Mouse (Mus musculus) brain, adult 10 weeks (tissue): ENCODE data around the gene Rnf6. TPM values are rescaled to one million over a fixed set of nuclear protein-coding genes. Genes with fewer than 3 reads are reported as not detected.

ENCODE experiments used
- polyA plus RNA-seq: library from polyadenylated mRNA; stranded (reverse); fragments of 350-450 nt; fragmentation: Illumina TruSeq; extraction: RNeasy Lipid Tissue Mini Kit (QIAGEN cat#74804); gene quantifications from one replicate; pipeline ENCODE4 v1.2.3, GENCODE M21; 2015; ENCODE audit warnings: low read depth, low replicate concordance

Gene Rnf6
- polyA plus RNA-seq, result 53.9 TPM

DNA sequence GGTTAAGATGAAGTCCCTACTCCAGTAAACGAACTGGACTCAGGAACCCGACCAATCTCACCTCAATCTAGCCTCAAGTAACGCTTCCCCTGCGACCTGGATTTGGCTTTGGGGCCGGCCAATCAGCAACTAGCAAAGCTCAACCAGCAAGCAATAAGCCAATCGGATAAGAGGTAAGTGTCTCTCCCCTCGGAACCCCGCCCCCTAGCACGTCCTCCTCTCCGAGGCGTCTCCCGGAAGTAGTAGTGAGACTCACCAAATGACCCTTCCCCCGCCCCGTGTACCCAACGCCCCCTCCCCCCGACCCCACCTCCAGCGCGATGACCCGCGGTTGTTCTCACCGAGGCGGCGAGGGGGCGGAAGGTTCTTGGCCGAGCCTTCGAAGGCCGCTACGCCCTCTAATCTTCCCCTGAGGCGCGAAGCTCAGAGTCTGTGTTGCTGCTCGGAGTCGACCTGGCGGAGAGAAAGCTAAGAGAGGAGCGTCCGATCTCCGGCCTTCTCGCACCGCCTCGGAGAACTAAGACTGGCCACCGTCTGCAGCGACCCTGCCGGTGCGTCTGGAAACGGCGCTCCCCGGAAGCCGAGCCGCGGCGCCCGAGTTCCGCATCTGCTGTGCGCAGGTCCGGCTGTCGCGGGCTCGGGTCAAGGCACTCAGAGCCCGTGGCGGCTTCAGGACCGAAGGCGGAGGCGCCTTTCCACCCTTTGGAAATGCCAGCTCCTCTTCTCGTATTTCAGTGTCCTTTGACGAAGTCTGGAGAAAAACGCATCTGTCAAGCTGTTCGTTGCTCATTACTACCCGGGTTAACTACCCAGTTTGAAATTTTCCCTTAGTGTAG lies at the start of gene Rnf6:
Rnf6 (minus strand) TSS at position 677 of the 836 bp plus-strand sequence.

DNA sequence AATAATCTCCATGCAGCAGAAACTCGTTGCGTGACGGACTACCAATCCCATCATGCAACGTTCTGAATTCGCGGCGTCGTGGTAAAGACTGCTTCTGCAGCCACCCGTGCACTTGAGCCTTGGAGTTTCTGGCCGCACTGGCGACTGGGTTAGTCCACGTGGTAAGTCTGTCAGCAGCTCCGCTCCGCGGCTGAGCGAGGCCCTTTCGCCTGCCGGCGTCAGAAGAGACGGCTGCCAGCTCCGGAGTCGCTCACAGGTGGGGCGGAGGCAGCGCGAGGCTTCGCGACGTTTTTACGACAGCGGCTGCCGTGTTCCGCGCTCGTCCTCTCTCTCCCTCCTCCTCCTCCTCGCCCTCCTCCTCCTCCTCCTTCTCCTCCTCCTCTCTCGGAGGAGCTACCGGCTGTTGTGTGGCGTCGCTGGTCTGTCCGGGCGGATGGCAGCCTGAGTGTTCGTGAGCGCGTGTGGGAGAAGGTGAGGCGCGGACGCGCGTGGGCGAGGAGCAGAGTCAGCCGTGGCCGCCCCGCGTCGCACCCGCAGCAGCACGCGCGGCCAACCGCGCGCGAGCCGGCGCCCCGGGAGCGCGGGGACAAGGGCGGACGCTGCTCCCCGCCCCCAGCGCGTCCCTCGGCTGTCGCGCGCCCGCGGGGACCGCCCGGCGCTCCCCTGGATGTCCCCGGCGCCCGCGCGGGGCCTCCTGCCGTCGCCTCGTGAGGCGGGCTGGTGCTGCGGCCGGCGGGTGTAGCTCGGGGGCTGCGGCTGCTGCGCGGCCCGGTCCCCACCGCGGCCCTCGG lies 9.7 kb upstream of the Rnf6 start, which contains the start of gene Cdk8:
Cdk8 (plus strand) TSS at position 367 of the 791 bp plus-strand sequence.

DNA sequence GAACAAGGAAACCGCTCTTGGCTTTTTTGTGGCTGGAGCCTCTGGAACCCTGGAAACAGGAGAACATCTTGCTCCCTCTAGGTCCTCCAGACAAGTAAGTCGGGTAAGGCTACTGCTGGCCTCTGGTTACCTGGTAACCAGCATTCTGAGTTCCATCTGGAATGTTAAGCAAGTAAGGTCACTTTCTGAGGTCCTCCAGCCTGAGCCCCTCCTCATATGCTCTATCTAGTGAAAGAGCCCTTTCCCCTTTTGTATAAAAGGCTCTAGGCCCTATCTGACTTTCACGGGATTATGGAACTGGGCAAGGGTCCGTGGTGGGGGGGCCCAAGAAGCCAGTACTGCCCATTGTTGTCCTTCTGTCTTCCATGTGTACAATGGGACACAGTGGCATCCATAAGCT lies 36.2 kb downstream of the Rnf6 start, which contains the start of gene 1700001J03Rik:
1700001J03Rik (minus strand) TSS at position 101 of the 400 bp plus-strand sequence.

DNA sequence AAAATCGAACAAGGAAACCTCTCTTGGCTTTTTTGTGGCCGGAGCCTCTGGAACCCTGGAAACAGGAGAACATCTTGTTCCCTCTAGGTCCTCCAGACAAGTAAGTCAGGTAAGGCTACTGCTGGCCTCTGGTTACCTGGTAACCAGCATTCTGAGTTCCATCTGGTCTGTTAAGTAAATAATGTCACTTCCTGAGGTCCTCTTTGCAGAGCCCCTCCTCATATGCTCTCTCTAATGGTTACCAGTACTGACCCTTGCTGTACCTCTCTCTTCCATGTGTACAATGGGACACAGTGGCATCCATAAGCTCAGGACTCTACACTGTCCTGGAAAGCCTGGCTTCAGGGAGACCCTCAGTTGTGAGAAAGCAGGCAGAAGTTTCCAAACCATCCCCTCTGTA lies 50.7 kb downstream of the Rnf6 start, which contains the start of gene Gm6309:
Gm6309 (minus strand) TSS at position 101 of the 400 bp plus-strand sequence.

GRCm38 (mm10) chr5:146160439-146160838 lies 60.9 kb downstream of the Rnf6 start, which contains the start of gene Gm5565:
Gene Gm5565, minus strand, starts transcription at chr5:146160539.

Other genes with a start within 250 kb of the Rnf6 start
- not detected for gene Cyp3a25, start 211.9 kb downstream of the Rnf6 start, polyA plus RNA-seq
- not detected for gene Cyp3a59, start 142.3 kb downstream of the Rnf6 start, polyA plus RNA-seq
- not detected for gene Gm5565, start 61.0 kb downstream of the Rnf6 start, polyA plus RNA-seq
- gene Gm6309, start 50.8 kb downstream of the Rnf6 start, polyA plus RNA-seq, result not detected
- gene 1700001J03Rik, start 36.3 kb downstream of the Rnf6 start, polyA plus RNA-seq, result not detected
- 18.1 TPM for gene Cdk8, start 9.7 kb upstream of the Rnf6 start, polyA plus RNA-seq
- 58.5 TPM for gene Wasf3, start 163.4 kb upstream of the Rnf6 start, polyA plus RNA-seq